Mouse (Mus musculus): Measurements from ENCODE around the gene Rnf6. TPM values are rescaled to one million over a fixed set of nuclear protein-coding genes. Genes with fewer than 3 reads are reported as not detected.

Gene Rnf6
- polyA plus RNA-seq, 1 experiment from 2014 or later, result 30.7 TPM

- peaks cover 10% of the 10 kb centered on the region for H3K36me3 ChIP-seq (replicated peaks)
- WGBS, result 88% methylated on average over 5 of the region's 5 CpGs
- no peaks in the 10 kb centered on the region for H3K27me3 ChIP-seq (replicated peaks; ENCODE audit: low read depth, poor library complexity, severe bottlenecking)
- DNase-seq (ENCODE audit: low spot score), result no peak
- no peak overlapping the region for H3K27ac ChIP-seq (replicated peaks)
- peaks cover 11% of the 10 kb centered on the region for H3K4me1 ChIP-seq
- H3K4me3 ChIP-seq, result no peak overlapping the region
- H3K9me3 ChIP-seq, result no peaks in the 10 kb centered on the region
These were observed 2.4 kb upstream of the Rnf6 start for GRCm38 (mm10) chr5:146223786-146224185.

- H3K27me3 ChIP-seq (replicated peaks; ENCODE audit: low read depth, poor library complexity, severe bottlenecking), result no peaks in the 10 kb centered on the region
- H3K27ac ChIP-seq (replicated peaks), result peak overlapping the region; percentile 97
- peaks cover 31% of the 10 kb centered on the region for H3K36me3 ChIP-seq (replicated peaks)
- H3K4me1 ChIP-seq, result peaks cover 11% of the 10 kb centered on the region
- no peak for DNase-seq (ENCODE audit: low spot score)
- 35% methylated on average over 6 of the region's 6 CpGs for WGBS
- peak overlapping the region; percentile 78 for H3K4me3 ChIP-seq
- H3K9me3 ChIP-seq, result no peaks in the 10 kb centered on the region
These were observed 367 bp upstream of the Rnf6 start for GRCm38 (mm10) chr5:146221722-146222121.

- Histone ChIP-seq H3K36me3 (replicated peaks) (peaks cover 41% of the 10 kb centered on the region), H3K27me3 (replicated peaks; ENCODE audit: low read depth, poor library complexity, severe bottlenecking) (no peaks in the 10 kb centered on the region), H3K9me3 (no peaks in the 10 kb centered on the region), H3K4me3 (peak overlapping the region; percentile 78), H3K4me1 (peaks cover 11% of the 10 kb centered on the region), H3K27ac (replicated peaks) (peak overlapping the region; percentile 75)
- no peak for DNase-seq (ENCODE audit: low spot score)
- WGBS, result 11% methylated on average over 13 of the region's 13 CpGs
These were observed 865 bp downstream of the Rnf6 start for GRCm38 (mm10) chr5:146220501-146220878.

- no peak overlapping the region for H3K4me3 ChIP-seq
- H3K9me3 ChIP-seq, result peaks cover 4% of the 10 kb centered on the region; the same call in 1 of the 2 replicates
- WGBS, result 93% methylated on average over 5 of the region's 5 CpGs
- no peaks in the 10 kb centered on the region for H3K27me3 ChIP-seq (replicated peaks; ENCODE audit: low read depth, poor library complexity, severe bottlenecking)
- no peak overlapping the region for H3K27ac ChIP-seq (replicated peaks)
- no peak for DNase-seq (ENCODE audit: low spot score)
- H3K36me3 ChIP-seq (replicated peaks), result peaks cover 94% of the 10 kb centered on the region
- H3K4me1 ChIP-seq, result no peaks in the 10 kb centered on the region
These were observed 15.8 kb downstream of the Rnf6 start for GRCm38 (mm10) chr5:146205537-146205936.

GRCm38 (mm10) chr5:146203921-146204320 is 17.4 kb downstream of the Rnf6 start:
- H3K4me1 ChIP-seq, result no peaks in the 10 kb centered on the region
- peaks cover 78% of the 10 kb centered on the region for H3K36me3 ChIP-seq (replicated peaks)
- H3K27ac ChIP-seq (replicated peaks), result no peak overlapping the region
- H3K4me3 ChIP-seq, result no peak overlapping the region
- H3K27me3 ChIP-seq (replicated peaks; ENCODE audit: low read depth, poor library complexity, severe bottlenecking), result no peaks in the 10 kb centered on the region
- peaks cover 4% of the 10 kb centered on the region; the same call in 1 of the 2 replicates for H3K9me3 ChIP-seq
- no peak for DNase-seq (ENCODE audit: low spot score)
- WGBS, result 83% methylated on average over 2 of the region's 2 CpGs

- Histone ChIP-seq H3K27me3 (replicated peaks; ENCODE audit: low read depth, poor library complexity, severe bottlenecking) (no peaks in the 10 kb centered on the region), H3K4me3 (no peak overlapping the region), H3K36me3 (replicated peaks) (peaks cover 44% of the 10 kb centered on the region), H3K9me3 (peaks cover 4% of the 10 kb centered on the region; the same call in 1 of the 2 replicates), H3K4me1 (no peaks in the 10 kb centered on the region), H3K27ac (replicated peaks) (no peak overlapping the region)
- WGBS, result 94% methylated on average over 6 of the region's 6 CpGs
- no peak for DNase-seq (ENCODE audit: low spot score)
These were observed 20.8 kb downstream of the Rnf6 start for GRCm38 (mm10) chr5:146200580-146200979.

GRCm38 (mm10) chr5:146199540-146199939 is 21.8 kb downstream of the Rnf6 start:
- Histone ChIP-seq H3K27ac (replicated peaks) (no peak overlapping the region), H3K4me1 (no peaks in the 10 kb centered on the region), H3K4me3 (no peak overlapping the region), H3K27me3 (replicated peaks; ENCODE audit: low read depth, poor library complexity, severe bottlenecking) (no peaks in the 10 kb centered on the region), H3K36me3 (replicated peaks) (peaks cover 34% of the 10 kb centered on the region), H3K9me3 (peaks cover 4% of the 10 kb centered on the region; the same call in 1 of the 2 replicates)
- WGBS, result 84% methylated on average over 2 of the region's 2 CpGs
- no peak for DNase-seq (ENCODE audit: low spot score)

- no peaks in the 10 kb centered on the region for H3K4me1 ChIP-seq
- H3K27me3 ChIP-seq (replicated peaks; ENCODE audit: low read depth, poor library complexity, severe bottlenecking), result no peaks in the 10 kb centered on the region
- peaks cover 29% of the 10 kb centered on the region for H3K36me3 ChIP-seq (replicated peaks)
- no peak overlapping the region for H3K4me3 ChIP-seq
- DNase-seq (ENCODE audit: low spot score), result no peak
- no peak overlapping the region for H3K27ac ChIP-seq (replicated peaks)
- peaks cover 4% of the 10 kb centered on the region; the same call in 1 of the 2 replicates for H3K9me3 ChIP-seq
These were observed 22.3 kb downstream of the Rnf6 start for GRCm38 (mm10) chr5:146199073-146199472.

GRCm38 (mm10) chr5:146193360-146193759 is 28.0 kb downstream of the Rnf6 start:
- 87% methylated on average over 8 of the region's 8 CpGs for WGBS
- Histone ChIP-seq H3K9me3 (no peaks in the 10 kb centered on the region), H3K27ac (replicated peaks) (no peak overlapping the region), H3K36me3 (replicated peaks) (no peaks in the 10 kb centered on the region), H3K4me1 (no peaks in the 10 kb centered on the region), H3K4me3 (no peak overlapping the region), H3K27me3 (replicated peaks; ENCODE audit: low read depth, poor library complexity, severe bottlenecking) (no peaks in the 10 kb centered on the region)
- DNase-seq (ENCODE audit: low spot score), result no peak

- no peaks in the 10 kb centered on the region for H3K27me3 ChIP-seq (replicated peaks; ENCODE audit: low read depth, poor library complexity, severe bottlenecking)
- 59% methylated on average over 3 of the region's 3 CpGs for WGBS
- no peak overlapping the region for H3K27ac ChIP-seq (replicated peaks)
- H3K36me3 ChIP-seq (replicated peaks), result no peaks in the 10 kb centered on the region
- no peaks in the 10 kb centered on the region for H3K4me1 ChIP-seq
- no peaks in the 10 kb centered on the region for H3K9me3 ChIP-seq
- no peak overlapping the region for H3K4me3 ChIP-seq
- DNase-seq (ENCODE audit: low spot score), result no peak
These were observed 30.7 kb downstream of the Rnf6 start for GRCm38 (mm10) chr5:146190501-146191269.

- Histone ChIP-seq H3K27ac (replicated peaks) (no peak overlapping the region), H3K9me3 (peaks cover 3% of the 10 kb centered on the region; the same call in 1 of the 2 replicates), H3K27me3 (replicated peaks; ENCODE audit: low read depth, poor library complexity, severe bottlenecking) (no peaks in the 10 kb centered on the region), H3K4me3 (no peak overlapping the region), H3K4me1 (no peaks in the 10 kb centered on the region), H3K36me3 (replicated peaks) (no peaks in the 10 kb centered on the region)
- no peak for DNase-seq (ENCODE audit: low spot score)
- WGBS, result 70% methylated on average over 4 of the region's 4 CpGs
These were observed 31.3 kb downstream of the Rnf6 start for GRCm38 (mm10) chr5:146190093-146190492.

GRCm38 (mm10) chr5:146188712-146189111 is 32.6 kb downstream of the Rnf6 start:
- WGBS, result 93% methylated on average over 7 of the region's 7 CpGs
- Histone ChIP-seq H3K36me3 (replicated peaks) (no peaks in the 10 kb centered on the region), H3K27me3 (replicated peaks; ENCODE audit: low read depth, poor library complexity, severe bottlenecking) (no peaks in the 10 kb centered on the region), H3K9me3 (peaks cover 12% of the 10 kb centered on the region), H3K4me3 (no peak overlapping the region), H3K4me1 (no peaks in the 10 kb centered on the region), H3K27ac (replicated peaks) (no peak overlapping the region)
- no peak for DNase-seq (ENCODE audit: low spot score)

GRCm38 (mm10) chr5:146188144-146188543 is 33.2 kb downstream of the Rnf6 start:
- H3K36me3 ChIP-seq (replicated peaks), result no peaks in the 10 kb centered on the region
- no peak overlapping the region for H3K27ac ChIP-seq (replicated peaks)
- no peaks in the 10 kb centered on the region for H3K4me1 ChIP-seq
- no peak overlapping the region for H3K4me3 ChIP-seq
- peaks cover 18% of the 10 kb centered on the region for H3K9me3 ChIP-seq
- no peak for DNase-seq (ENCODE audit: low spot score)
- no peaks in the 10 kb centered on the region for H3K27me3 ChIP-seq (replicated peaks; ENCODE audit: low read depth, poor library complexity, severe bottlenecking)
- 84% methylated on average over 1 of the region's 1 CpGs for WGBS
